Mouse (Mus musculus): ENCODE measurements around the gene Lmx1b.

- TF ChIP-seq CTCF (conservative IDR thresholded peaks at IDR 0.05 in 1 of 2, IDR thresholded peaks at IDR 0.05 in 1 of 2; ENCODE audit: low read depth in 2 of 2, low read length in 2 of 2) (no peak), MAX (IDR thresholded peaks at IDR 0.05; ENCODE audit: low read length) (no peak), POLR2A (IDR thresholded peaks at IDR 0.05; ENCODE audit: low read depth, low read length) (no peak), ZC3H11A (IDR thresholded peaks at IDR 0.05; ENCODE audit: low read depth, low read length) (no peak), ZNF384 (IDR thresholded peaks at IDR 0.05; ENCODE audit: low read depth, low read length) (no peak), KAT2A (IDR thresholded peaks at IDR 0.05; ENCODE audit: insufficient replicate concordance, low read length) (no peak), HCFC1 (IDR thresholded peaks at IDR 0.05; ENCODE audit: low read depth, low read length) (no peak)
These were observed 38.8 kb upstream of the Lmx1b start for GRCm38 (mm10) chr2:33678950-33679654.
